Mouse (Mus musculus) thymus, postnatal 14 days (tissue): ENCODE measurements around the gene Col25a1.

Source experiments
- DNase-seq: peaks from one replicate; pipeline ENCODE4 v3.0.0; 2021

Gene Col25a1

DNA sequence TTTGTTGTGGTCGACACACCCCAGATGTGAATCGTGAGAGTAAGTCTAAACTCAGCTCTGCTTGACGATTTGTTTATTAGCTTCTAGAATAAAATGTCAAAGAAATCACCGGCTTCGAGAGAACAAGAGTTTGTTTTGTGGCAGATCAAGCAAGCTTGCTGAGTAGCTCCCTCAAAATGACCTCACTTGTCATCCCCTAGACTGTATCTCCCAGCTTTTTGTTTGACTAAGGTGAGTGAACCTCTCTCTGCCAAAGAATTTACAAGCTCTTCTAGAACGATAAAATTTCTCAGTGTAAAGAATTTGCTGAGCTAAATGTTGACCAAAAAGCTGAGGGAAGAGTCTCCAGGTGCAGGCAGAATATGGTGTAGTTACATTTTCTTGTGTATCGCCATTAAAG lies 125.3 kb downstream of the Col25a1 start:
- no peak for DNase-seq

DNA sequence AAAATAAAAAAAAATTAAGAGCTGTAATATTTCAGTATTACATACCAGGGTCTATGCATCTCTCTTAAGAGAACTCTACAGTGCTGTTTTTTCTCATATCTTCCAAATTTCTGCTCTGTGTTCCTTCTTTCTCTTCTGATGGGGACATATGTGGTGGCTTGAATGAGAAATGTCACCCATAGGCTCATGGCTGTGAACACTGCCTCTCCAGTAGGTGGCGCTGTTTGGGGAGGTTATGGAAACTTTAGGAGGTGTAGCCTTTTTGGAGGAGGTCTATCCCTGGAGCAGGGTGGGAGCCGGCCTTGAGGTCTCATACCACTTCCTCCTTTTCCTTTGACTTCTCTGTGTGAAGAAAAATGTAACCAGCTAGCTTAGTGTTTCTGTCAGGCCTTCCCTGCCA lies 128.4 kb downstream of the Col25a1 start:
- DNase-seq: no peak

DNA sequence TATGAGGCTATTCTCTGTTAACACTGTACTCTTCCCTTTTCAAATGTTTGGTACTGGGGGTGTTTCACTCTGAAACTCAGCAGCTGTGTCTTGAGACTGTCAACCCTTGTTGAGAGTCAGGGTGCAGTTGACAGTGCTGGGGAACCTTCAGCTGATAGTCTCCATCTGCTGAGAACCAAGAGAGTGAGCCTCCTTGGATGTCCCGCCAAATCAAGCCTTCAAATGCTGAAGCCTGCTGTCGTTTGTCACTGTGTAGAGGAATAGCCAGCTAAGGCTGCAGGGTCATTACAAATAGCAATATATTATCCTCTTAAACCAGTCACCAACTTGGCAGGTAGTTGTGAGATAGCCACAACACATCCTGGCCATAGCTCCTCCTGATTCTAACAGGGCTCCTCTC lies 129.0 kb downstream of the Col25a1 start:
- no peak for DNase-seq

DNA sequence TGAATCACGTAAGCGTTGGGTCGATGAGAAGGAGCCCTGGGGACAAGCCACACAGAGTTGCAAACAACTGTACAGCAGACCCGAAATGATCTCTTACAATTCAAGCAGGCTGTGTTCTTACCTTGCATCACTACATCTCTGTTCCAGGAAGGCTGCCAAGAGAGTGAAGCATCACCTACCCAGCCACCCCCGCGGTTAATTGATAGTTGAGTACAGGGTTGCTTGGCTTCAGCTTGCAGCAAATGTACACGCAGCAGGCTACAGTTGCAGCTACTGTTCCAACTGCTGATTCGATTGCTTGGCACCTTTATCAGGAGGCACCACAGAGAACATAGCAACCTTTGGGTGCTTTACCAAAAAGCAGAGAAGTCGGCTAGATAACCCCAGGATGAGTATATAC lies 133.8 kb downstream of the Col25a1 start:
- DNase-seq: no peak

DNA sequence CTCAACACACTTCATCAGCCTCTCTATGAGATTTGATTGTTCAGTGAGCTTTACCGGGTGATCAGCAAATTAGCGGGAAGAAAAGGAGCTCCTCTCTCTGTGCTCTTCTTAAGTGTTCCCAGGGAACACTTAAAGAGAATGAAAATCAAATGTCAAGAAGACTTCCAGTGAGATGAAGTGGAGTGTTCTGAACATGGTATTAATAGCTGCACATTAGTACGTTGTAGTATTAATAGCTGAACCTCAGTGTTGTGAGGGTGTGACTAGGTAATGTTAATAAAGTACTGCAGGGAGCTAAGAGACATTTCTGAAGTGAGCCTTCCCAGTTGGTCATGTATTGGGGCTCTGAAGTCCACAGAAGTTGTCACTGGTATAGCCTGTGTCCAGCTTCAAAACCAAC lies 139.2 kb downstream of the Col25a1 start:
- DNase-seq: no peak

DNA sequence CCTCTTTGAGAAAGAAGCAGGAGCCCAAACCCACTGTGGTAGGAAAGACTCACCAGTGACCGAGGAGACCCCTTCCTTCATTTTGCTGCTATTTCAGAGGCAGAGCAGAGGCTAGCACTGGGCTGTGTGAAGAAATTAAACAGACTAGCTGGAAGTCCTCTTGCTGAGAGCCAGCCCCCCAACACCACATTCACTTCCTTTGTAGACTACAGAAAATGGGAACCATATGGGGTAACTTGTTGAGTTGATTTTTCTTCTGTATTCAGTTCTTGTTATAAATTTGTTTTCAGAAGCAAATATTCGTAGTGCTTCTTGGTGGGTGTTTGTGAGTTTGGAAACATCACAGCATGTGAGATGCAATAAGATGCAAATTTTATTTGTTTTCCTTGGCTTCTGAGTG lies 142.6 kb downstream of the Col25a1 start:
- no peak for DNase-seq

DNA sequence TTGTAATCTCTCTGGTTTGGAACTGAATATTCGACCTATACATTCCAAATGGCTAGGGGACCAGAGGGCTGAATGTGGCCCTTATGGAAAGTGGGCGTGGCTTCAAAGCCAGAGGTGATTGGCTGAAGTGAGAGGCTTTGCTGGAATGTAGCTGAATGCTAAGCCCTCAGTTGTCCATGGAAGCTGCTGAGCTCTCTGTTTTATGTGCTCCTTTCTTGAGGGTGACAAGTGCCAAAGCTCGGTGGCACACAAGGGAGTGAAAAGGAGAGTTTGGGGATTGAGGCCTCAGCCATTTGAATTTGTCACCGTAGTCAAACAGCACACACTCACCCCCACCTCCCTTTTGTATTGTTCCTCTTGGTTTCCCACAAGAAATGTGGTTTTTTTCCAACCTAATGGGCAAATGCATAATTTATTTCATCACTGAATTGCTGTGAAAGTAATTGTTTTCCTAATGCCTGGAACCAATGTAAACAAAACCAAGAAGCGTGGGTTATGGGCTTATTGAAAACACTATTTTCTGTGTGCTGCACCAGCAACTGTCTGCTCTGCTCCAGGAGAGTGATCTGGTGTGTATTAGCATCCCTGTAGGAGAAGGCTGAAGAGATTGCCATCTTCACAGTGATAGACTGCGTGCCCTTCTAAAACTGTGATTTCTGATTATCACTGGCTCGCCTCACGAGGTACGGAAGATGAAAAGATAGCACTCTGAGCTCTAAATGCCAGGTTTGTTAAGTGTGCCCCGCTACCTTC lies 147.2 kb downstream of the Col25a1 start:
- DNase-seq: no peak

DNA sequence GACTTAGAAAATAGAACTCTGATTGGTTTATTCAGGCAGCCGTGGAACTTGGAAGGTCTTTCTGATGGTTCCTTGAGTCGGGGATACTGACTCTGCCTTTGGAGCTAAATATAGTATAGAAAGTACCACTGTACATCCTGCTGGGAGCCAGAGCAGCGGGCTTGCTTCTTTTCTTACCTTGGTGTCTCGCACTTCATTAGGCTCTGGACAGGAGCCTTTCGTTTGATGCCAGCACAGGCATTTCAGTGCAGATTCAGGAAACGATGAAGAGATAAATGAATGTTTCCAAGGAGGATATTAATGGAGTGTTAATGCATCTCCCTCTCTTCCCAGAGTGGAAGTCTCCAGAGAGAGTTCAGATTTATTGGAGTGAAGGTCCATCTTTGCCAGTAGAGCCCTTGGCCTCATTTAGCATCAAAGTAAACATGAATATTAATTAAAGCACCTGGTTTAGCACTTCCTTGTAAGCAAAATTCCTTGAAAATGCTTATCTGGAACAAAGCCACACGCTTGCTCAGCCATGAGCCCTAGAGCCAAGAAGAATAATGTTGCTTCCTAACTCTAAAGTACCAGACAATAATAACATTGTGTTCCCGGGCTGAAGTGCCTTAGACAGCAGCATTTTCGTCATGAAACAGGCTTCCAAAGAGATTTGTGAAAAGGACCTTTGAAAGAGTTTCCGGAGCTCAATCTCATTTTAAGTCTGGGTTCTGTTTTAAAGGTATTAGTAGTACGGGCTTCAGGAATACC lies 151.9 kb downstream of the Col25a1 start:
- no peak for DNase-seq

DNA sequence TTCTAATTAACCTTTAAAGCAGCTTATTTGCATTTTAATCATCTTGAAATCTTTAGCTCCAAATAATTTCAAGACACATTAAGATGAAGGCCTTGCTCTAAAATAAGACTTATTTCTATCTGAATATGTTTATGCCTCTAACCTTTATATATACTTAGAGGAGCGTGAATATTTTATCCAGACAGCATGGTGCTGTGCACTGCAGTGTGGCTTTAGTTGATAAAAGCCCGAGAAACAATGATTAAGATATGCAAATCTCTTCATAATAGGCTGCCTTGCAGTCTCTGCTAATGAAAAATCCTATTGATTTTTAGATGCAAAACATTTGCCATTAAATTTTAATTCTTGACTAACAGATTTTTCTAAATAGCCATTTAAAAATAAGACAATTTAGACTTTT lies 156.8 kb downstream of the Col25a1 start:
- DNase-seq: no peak

DNA sequence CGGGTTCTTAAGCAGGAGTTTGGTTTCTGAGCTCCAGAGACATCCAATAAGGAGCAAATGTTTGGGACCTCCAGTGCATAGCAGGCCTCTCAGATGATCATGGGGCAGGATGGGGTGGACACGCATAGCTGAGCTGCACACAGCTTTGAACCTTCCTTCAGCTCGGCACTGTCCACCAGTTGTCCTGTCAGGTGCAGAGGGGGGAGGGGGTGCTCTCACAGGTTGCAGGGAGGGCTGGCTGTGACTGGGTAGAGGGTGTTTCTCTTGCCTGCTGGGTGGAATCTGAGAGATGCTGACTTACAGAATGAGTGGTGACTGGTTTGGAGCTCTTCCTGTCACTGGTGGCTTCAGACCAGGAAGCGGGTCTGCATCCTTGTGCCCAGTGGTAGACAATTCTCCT lies 157.5 kb downstream of the Col25a1 start:
- no peak for DNase-seq

DNA sequence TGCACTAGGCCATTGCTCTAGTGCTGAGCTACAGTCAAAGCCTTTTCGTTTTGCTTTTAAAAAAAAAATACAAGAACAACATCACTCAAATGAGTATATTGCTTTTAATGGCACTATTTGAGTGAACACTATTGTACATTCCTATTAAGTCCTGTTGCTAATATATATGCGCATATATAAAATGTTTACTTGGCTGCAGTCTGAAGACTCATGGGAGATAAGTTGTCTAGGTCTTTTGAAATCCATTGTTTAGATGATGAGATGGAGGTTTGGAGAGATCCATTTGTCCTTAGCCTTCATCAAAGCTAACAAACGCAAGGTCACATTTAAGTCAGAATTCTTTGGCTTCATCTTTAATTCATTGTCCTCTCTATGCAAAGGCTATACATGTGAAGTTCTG lies 157.9 kb downstream of the Col25a1 start:
- no peak for DNase-seq

DNA sequence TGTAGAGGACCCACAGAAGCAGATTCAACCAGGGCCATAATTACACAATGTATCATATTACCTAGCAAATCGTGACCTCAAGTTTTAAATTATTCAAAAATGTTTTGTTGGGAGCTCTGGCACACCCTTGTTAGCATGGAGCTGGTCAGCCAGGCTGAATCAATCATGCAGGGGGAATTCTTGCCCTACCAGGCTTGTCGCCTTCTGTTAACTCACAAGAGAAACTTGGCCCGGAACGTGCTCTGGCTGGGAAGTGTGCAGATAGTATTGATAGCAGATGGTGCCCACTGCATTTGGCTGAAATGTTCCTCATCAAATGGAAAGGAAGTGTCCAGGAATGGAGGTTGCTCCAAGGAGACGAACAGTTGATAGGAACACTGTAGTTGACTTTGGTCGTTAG lies 158.9 kb downstream of the Col25a1 start:
- DNase-seq: no peak

DNA sequence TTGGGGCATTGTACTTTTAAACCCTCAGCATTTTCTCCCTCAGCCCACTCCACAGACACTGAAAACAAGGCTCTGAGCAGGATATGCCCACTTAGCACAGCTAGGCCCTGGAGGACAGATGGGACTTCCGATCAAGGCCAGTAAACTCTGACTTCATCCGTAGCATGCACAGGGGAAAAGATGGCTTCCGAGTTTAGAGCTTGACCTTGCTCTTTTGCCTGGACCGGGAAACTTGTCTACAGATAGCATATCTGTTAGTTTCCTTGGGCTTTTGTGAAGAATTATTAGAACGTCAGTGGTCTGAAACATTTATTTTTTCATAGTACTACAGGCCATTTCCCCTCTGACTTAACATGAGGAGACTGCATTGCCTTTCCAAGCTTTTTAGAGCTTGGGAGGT lies 159.4 kb downstream of the Col25a1 start:
- DNase-seq: no peak

DNA sequence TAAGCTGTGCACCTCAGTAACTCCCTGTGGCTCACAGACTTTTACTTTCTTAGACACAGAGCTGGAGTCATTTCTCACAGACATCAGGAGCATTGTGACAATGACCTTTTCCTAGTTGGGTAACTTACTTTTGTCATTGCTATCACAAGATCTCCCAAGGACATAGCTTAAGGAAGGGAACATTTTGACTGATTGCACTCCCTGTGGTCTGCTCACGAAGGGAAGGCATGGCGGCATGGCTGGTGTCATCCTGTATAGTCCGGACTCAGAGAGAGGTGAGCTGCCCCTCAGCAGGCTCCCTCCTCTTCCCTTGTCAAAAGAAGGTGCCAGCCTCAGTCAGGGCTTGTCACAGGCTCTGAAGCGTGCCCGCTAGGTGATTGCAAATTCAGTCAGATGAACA lies 160.6 kb downstream of the Col25a1 start:
- DNase-seq: no peak

DNA sequence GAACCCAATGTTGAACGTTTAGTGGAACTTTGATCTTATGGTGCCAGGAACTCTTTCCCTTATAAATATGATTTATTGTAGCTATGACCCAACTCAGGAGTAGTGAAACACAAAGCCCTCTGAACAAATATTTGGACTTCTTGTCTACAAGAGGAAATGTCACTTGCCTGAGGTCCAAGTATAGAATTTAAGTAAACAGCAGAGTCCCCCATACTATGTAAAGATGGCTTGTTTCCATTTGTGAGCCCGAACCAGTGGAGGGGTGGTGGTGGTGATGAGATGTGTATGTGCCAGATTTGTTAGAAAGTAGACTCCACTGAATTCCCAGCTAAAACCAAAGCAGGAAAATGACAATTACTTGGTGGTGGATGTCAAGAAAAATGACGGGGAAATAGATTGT lies 169.2 kb downstream of the Col25a1 start:
- DNase-seq: no peak

DNA sequence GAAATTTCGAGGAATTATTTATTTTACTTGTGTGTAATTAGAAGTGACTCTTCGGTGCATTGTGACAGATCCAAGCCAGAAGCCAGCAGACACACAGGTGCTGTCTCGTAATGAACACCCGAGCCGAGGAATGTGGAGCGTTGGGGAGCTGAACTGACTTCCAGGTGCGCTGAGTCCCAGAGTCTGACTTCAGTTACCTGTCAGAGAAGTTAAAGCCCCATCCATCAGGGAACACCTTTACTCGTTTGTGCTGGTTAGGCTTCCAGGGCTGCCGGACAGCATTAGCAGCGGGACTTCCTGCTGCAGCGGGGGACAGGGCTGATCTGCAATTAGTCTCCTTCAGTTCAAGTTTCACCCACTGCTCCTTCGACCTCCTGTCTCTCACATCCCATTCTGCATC lies 172.3 kb downstream of the Col25a1 start:
- no peak for DNase-seq

DNA sequence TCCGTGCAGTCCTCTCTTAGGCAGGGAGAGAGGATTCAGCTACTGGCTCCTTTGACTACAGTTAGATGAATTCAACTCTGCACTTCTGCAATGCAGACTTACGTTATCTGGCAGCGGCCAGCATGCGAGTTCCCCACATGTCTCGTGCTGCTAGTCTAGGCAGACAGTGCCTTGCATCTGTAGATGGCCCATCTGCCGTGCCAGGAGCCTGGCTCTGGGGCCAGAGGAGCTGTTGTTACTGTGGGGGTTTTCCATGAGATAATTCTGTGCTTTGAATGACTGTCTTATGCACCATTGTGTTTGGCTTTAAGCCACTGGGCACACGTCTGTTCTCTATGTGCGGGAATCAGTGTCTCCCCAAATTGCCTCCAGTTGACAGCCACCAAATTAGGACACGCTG lies 173.5 kb downstream of the Col25a1 start:
- no peak for DNase-seq

DNA sequence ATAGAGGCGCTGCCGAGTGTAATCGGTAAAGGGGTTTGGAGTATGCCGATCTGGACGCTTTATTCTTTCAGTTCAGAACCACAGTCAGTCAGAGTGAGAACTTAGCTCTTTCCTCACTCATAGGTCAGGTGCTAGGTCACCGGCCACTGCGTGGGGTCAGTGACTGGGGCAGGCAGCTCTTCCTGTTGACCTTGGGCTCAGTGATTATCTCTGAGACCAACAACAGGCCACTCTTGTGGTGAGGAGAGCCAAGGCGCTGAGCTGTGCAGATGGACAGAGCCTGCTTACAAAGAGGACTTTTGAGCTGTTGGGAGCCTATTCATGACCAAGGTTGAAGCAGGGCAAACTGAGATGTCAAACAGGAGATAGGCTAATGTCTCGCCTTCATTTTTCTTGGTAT lies 174.4 kb downstream of the Col25a1 start:
- no peak for DNase-seq

DNA sequence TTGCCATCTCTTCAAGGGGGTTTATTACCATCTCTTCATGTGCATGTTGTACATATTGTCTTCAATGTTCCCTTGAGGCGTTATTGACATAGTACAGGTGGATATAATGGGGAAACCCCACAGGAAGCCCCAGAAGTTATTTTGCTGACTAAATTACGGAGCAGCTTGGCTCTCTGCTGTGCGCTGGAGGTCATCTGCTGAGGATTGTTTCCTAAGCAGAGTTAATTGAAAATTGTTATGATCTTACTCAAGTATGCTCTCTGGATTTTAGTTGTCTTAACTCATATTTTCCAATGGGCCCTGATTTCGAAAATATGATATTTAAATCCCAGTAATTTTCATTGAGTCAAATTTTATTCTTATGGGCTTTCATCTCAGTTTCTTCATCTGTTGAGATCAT lies 178.0 kb downstream of the Col25a1 start:
- no peak for DNase-seq

DNA sequence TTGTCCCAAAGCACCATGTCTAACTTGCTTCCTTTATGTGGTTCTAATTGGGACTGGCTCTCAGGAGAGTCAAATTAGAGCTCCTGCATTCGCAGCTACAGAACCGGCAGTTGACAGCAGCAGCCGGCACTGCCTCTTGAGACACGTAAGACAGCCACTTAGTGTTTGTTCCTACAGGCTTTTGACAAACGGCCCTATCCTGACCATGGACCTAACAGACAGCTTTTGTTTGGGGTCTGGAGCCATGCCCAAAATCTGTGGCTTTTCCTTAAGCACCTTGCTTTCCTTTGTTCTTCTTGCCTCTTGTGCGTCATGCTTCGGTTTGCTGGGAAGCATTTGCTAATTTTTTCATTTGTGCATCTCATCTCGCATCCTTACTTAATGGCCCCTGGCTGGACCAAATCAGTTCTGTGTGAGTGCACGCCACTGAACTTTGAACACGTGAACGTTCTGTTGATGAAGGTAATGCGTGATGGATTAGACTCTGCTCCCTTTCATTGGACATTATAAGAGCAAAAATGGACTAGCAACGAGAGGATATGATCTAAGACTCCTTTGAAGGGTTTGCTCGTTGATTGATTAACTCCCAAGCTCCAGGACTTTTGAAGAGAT lies 179.5 kb downstream of the Col25a1 start:
- DNase-seq: no peak

DNA sequence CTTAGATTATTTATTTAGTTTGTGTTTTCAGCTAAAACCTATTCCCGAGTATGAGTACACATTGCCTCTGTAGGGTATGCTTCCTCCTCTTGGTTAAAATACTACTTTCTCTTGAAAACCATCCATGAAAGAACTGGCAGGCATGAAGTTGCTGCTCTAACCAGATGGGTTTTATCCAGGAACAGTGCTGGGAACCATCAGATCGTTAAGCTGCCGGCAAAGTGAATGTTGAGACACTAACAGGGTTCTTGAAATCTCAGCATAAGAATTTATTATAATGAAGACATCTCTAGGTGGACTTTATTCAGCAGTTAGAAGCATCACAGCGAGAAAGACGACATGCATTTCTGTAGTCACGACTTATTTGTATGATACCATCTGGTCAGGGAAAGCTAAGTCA lies 181.9 kb downstream of the Col25a1 start:
- no peak for DNase-seq

DNA sequence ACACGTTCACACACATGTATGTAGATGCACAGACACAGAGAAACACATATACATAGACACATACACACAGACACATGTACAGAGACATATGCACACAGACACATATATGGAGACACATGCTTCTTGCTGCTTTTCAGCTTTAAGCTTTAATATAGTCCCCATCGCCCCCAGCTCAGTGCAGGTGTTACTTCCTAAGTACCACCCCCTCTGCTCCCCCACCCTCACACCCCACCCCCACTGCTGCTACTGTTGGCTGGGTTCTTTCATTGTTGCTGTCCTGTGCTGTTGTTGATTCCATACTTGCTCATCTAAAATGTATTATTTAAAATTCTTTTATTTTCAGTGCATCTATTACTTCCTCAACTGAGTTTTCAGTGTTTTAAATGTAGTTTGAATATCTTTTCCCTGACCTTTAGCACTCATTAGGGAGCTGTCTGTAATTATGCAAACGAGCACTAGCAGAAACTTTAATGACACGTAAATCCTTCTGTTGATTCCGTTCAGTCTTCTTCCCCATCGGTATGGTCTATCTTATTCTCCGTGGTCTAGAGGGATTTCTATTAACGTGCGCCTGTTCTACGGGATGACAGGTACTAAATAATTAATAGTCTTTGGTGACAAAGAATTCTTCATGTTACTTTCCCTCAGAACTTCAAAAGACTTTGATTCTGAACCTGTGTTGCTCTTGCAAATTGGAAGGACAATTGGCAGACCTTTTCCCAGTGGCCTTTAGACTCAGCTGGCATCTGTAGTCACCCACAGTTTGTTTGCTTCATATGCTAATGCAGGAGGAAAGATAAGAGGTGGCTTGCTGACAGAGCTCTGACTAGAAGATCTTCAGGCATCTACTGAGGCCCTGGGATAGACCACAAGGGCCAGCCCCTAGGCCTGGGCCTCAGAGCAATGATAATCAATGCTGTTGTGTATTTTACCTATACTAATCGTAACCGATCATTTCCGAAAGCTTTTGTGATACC lies 196.0 kb downstream of the Col25a1 start:
- DNase-seq: no peak

DNA sequence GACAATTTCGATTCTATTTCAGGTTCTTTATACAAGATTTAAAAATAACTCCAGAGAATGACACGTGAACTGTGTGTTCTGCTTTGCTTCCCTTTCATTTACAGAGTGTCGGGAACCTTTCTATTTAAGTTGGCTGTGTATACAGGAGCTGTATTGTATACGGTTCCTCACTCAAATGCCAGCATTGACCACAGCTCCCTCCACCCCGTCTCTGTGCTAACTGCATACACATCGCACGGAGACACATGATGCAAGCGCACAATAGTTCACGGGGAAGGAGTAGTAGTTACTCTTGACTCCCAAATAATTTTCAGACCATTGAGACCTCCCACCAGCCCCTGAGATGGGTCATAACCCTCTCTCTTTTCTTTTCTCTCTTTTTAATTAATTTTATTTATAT lies 197.6 kb downstream of the Col25a1 start:
- DNase-seq: no peak
